Mouse (Mus musculus): ENCODE results near the gene N6amt1. TPM values are rescaled to one million over a fixed set of nuclear protein-coding genes. Genes with fewer than 3 reads are reported as not detected.

Gene N6amt1
- total and polyA plus RNA-seq, 2 experiments from 2014 or later, result 16.6 to 32.2 TPM

GRCm38 (mm10) chr16:87382996-87383395 lies 29.0 kb downstream of the N6amt1 start:
- no peak for ATAC-seq
- Histone ChIP-seq H3K9me3 (ENCODE audit: low read length) (no peaks in the 10 kb centered on the region), H3K27ac (ENCODE audit: low read depth, low read length) (no peak overlapping the region), H3K9ac (no peak overlapping the region), H3K4me3 (ENCODE audit: low read depth, low read length) (no peak overlapping the region), H3K36me3 (ENCODE audit: insufficient read depth) (peaks cover 63% of the 10 kb centered on the region), H3K27me3 (ENCODE audit: insufficient read depth, low read length) (no peaks in the 10 kb centered on the region), H3K4me1 (ENCODE audit: insufficient read depth) (no peaks in the 10 kb centered on the region), H3K4me2 (ENCODE audit: low read depth) (no peak overlapping the region)
- no peak for TF ChIP-seq CTCF (IDR thresholded peaks at IDR 0.05; ENCODE audit: low read depth)
- no peak for DNase-seq
- WGBS, result 97% methylated on average over 2 of the region's 2 CpGs

- H3K9me3 ChIP-seq (ENCODE audit: low read length), result no peaks in the 10 kb centered on the region
- no peak overlapping the region for H3K4me2 ChIP-seq (ENCODE audit: low read depth)
- H3K9ac ChIP-seq, result no peak overlapping the region
- ATAC-seq (no peak), DNase-seq (no peak)
- H3K27me3 ChIP-seq (ENCODE audit: insufficient read depth, low read length), result no peaks in the 10 kb centered on the region
- no peaks in the 10 kb centered on the region for H3K4me1 ChIP-seq (ENCODE audit: insufficient read depth)
- H3K4me3 ChIP-seq (ENCODE audit: low read depth, low read length), result no peak overlapping the region
- no peak overlapping the region for H3K27ac ChIP-seq (ENCODE audit: low read depth, low read length)
- peaks cover 62% of the 10 kb centered on the region for H3K36me3 ChIP-seq (ENCODE audit: insufficient read depth)
- 90% methylated on average over 2 of the region's 2 CpGs for WGBS
- TF ChIP-seq CTCF (IDR thresholded peaks at IDR 0.05; ENCODE audit: low read depth), result no peak
Measured at GRCm38 (mm10) chr16:87384366-87384765, 30.4 kb downstream of the N6amt1 start.

GRCm38 (mm10) chr16:87387444-87387977 lies 33.5 kb downstream of the N6amt1 start:
- no peak overlapping the region for H3K4me2 ChIP-seq (ENCODE audit: low read depth)
- H3K4me3 ChIP-seq (ENCODE audit: low read depth, low read length), result no peak overlapping the region
- TF ChIP-seq CTCF (IDR thresholded peaks at IDR 0.05; ENCODE audit: low read depth), result no peak
- no peaks in the 10 kb centered on the region for H3K27me3 ChIP-seq (ENCODE audit: insufficient read depth, low read length)
- no peak overlapping the region for H3K27ac ChIP-seq (ENCODE audit: low read depth, low read length)
- H3K36me3 ChIP-seq (ENCODE audit: insufficient read depth), result peaks cover 39% of the 10 kb centered on the region; the same call in 1 of the 2 replicates
- H3K9me3 ChIP-seq (ENCODE audit: low read length), result no peaks in the 10 kb centered on the region
- no peak overlapping the region for H3K9ac ChIP-seq
- ATAC-seq (no peak), DNase-seq (no peak)
- 97% methylated on average over 3 of the region's 3 CpGs for WGBS
- no peaks in the 10 kb centered on the region for H3K4me1 ChIP-seq (ENCODE audit: insufficient read depth)

- Histone ChIP-seq H3K4me3 (ENCODE audit: low read depth, low read length) (no peak overlapping the region), H3K4me1 (ENCODE audit: insufficient read depth) (no peaks in the 10 kb centered on the region), H3K9ac (no peak overlapping the region), H3K27ac (ENCODE audit: low read depth, low read length) (no peak overlapping the region), H3K9me3 (ENCODE audit: low read length) (no peaks in the 10 kb centered on the region), H3K27me3 (ENCODE audit: insufficient read depth, low read length) (no peaks in the 10 kb centered on the region), H3K36me3 (ENCODE audit: insufficient read depth) (peaks cover 53% of the 10 kb centered on the region), H3K4me2 (ENCODE audit: low read depth) (no peak overlapping the region)
- DNase-seq (peak; percentile 74), ATAC-seq (peak; percentile 89)
- 50% methylated on average over 16 of the region's 16 CpGs for WGBS
- peak; percentile 78 for TF ChIP-seq CTCF (IDR thresholded peaks at IDR 0.05; ENCODE audit: low read depth)
Measured at GRCm38 (mm10) chr16:87393813-87394548, 40.0 kb downstream of the N6amt1 start.

GRCm38 (mm10) chr16:87405001-87405400 lies 51.0 kb downstream of the N6amt1 start:
- H3K27ac ChIP-seq (ENCODE audit: low read depth, low read length), result no peak overlapping the region
- no peaks in the 10 kb centered on the region for H3K27me3 ChIP-seq (ENCODE audit: insufficient read depth, low read length)
- H3K4me2 ChIP-seq (ENCODE audit: low read depth), result no peak overlapping the region
- peaks cover 60% of the 10 kb centered on the region for H3K36me3 ChIP-seq (ENCODE audit: insufficient read depth)
- ATAC-seq (no peak), DNase-seq (no peak)
- WGBS, result 88% methylated on average over 3 of the region's 3 CpGs
- H3K9ac ChIP-seq, result no peak overlapping the region
- no peak overlapping the region for H3K4me3 ChIP-seq (ENCODE audit: low read depth, low read length)
- H3K9me3 ChIP-seq (ENCODE audit: low read length), result no peaks in the 10 kb centered on the region
- H3K4me1 ChIP-seq (ENCODE audit: insufficient read depth), result no peaks in the 10 kb centered on the region
- TF ChIP-seq CTCF (IDR thresholded peaks at IDR 0.05; ENCODE audit: low read depth), result no peak

Other genes with a start within 250 kb of the N6amt1 start
- gene Ltn1, start 78.4 kb downstream of the N6amt1 start, total RNA-seq (2014; rRNA removed), result 17.5 and 22.1 TPM in 2 replicates
- gene Ltn1, start 78.4 kb downstream of the N6amt1 start, polyA plus RNA-seq (2015; fragmentation: Nextera tagmentation; extraction: Ambion mirVana), result 13.0 and 19.1 TPM in 2 replicates
- 8.2 and 11.0 TPM in 2 replicates for gene Rwdd2b, start 86.4 kb downstream of the N6amt1 start, total RNA-seq (2014; rRNA removed)
- 13.7 and 18.0 TPM in 2 replicates for gene Rwdd2b, start 86.4 kb downstream of the N6amt1 start, polyA plus RNA-seq (2015; fragmentation: Nextera tagmentation; extraction: Ambion mirVana)
- gene Usp16, start 100.5 kb downstream of the N6amt1 start, total RNA-seq (2014; rRNA removed), result 51.9 and 66.0 TPM in 2 replicates
- 42.9 and 46.2 TPM in 2 replicates for gene Usp16, start 100.5 kb downstream of the N6amt1 start, polyA plus RNA-seq (2015; fragmentation: Nextera tagmentation; extraction: Ambion mirVana)
- 211 and 215 TPM in 2 replicates for gene Cct8, start 141.7 kb downstream of the N6amt1 start, total RNA-seq (2014; rRNA removed)
- gene Cct8, start 141.7 kb downstream of the N6amt1 start, polyA plus RNA-seq (2015; fragmentation: Nextera tagmentation; extraction: Ambion mirVana), result 351 and 371 TPM in 2 replicates
- 0.15 TPM in 1 of 2 replicates, not detected in the other for gene Map3k7cl, start 199.1 kb downstream of the N6amt1 start, total RNA-seq (2014; rRNA removed)
- gene Map3k7cl, start 199.1 kb downstream of the N6amt1 start, polyA plus RNA-seq (2015; fragmentation: Nextera tagmentation; extraction: Ambion mirVana), result not detected in 2 replicates

Measured in forebrain, postnatal 0 days (tissue).